In the genomic region with DNA sequence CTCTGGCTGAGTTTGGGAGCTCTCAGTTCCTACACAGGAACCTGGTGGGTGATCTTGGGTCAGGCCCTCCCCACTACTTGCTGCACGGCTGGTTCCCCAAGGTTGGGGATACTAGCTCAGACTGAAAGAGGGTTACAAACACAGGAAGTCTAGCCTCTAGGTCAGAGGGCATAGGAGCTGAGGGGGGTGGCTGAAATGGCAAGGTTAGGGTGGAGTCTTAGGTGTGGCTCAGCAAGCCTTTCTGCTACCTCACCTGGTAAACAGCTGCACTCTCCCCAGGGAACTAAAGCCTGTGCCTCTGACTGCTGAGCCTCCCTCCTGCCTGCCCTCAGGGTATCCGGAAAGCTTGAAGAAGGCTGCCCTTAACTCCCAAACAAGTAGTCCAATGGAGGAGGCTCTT, we compare ENCODE assay signal across 8 mouse cellular contexts. TPM values are rescaled to one million over a fixed set of nuclear protein-coding genes. Genes with fewer than 3 reads are reported as not detected.
DNase-seq lines count a peak whose midpoint lies in the region; ATAC-seq and TF ChIP-seq lines count a peak whose summit lies in the region.

No protein-coding gene starts in this region.

- H3K27ac ChIP-seq in left cerebral cortex, adult 2 months = peak overlapping the region; percentile 4; the same call in 1 of the 2 replicates
- H3K27ac ChIP-seq in forebrain, embryonic 13.5 days = no peak overlapping the region
- H3K27ac ChIP-seq in stomach, postnatal 0 days (replicated peaks) = peak overlapping the region; percentile 97

- no peaks in the 10 kb centered on the region for H3K9me3 ChIP-seq in forebrain, embryonic 13.5 days (replicated peaks)
- H3K9me3 ChIP-seq in stomach, postnatal 0 days (ENCODE audit: control insufficient read depth, low read length) = no peaks in the 10 kb centered on the region

- no peak for DNase-seq in left cerebral cortex, adult 2 months (ENCODE audit: extremely low spot score in 1 of 2, low spot score in 2 of 2)
- DNase-seq in left cerebral cortex, postnatal 4 days = no peak
- DNase-seq in kidney, adult 9 months = peak; percentile 27
- DNase-seq in lung, postnatal 4 days = peak; percentile 28 to 49
- DNase-seq in stomach, postnatal 0 days (ENCODE audit: low spot score) = peak; percentile 82
- no peak for DNase-seq in adipocyte (ENCODE audit: low spot score)
- no peak for DNase-seq in right cerebral cortex, postnatal 10 days (ENCODE audit: low spot score in 2 of 2)

- H3K36me3 ChIP-seq in forebrain, embryonic 13.5 days (ENCODE audit: poor library complexity, severe bottlenecking) = peaks cover 16% of the 10 kb centered on the region
- no peaks in the 10 kb centered on the region for H3K36me3 ChIP-seq in stomach, postnatal 0 days (ENCODE audit: control insufficient read depth, insufficient read depth, low read length)

- peak overlapping the region; percentile 40 for H3K9ac ChIP-seq in forebrain, embryonic 13.5 days
- H3K9ac ChIP-seq in stomach, postnatal 0 days (ENCODE audit: low read length) = 0 out of 2 replicates have a peak overlapping the region, but pooled peaks have one; percentile 38

- ATAC-seq in forebrain, embryonic 13.5 days = no peak
- ATAC-seq in stomach, postnatal 0 days (ENCODE audit: low FRiP score, low TSS enrichment) = peak; percentile 76

- no peak for TF ChIP-seq EP300 in stomach, postnatal 0 days (optimal IDR thresholded peaks at IDR 0.05)

- no peak for TF ChIP-seq CTCF in left cerebral cortex, adult 2 months (IDR thresholded peaks at IDR 0.05)
- no peak for TF ChIP-seq CTCF in stomach, postnatal 0 days (IDR thresholded peaks at IDR 0.05; ENCODE audit: low read depth)

- H3K27me3 ChIP-seq in forebrain, embryonic 13.5 days = 0 out of 2 replicates have a peak, but pooled peaks cover 6% of the 10 kb centered on the region
- H3K27me3 ChIP-seq in stomach, postnatal 0 days (ENCODE audit: control insufficient read depth, insufficient read depth, low read length) = no peaks in the 10 kb centered on the region

- peak overlapping the region; percentile 71 for H3K4me2 ChIP-seq in forebrain, embryonic 13.5 days
- H3K4me2 ChIP-seq in stomach, postnatal 0 days (replicated peaks; ENCODE audit: low read depth) = peak overlapping the region; percentile 59; the same call in 1 of the 2 replicates

- 95% methylated on average over 2 of the region's 2 CpGs for WGBS in forebrain, embryonic 13.5 days
- whole genome bisulfite sequencing in stomach, postnatal 0 days = 32% methylated on average over 2 of the region's 2 CpGs

- peak overlapping the region; percentile 22; the same call in 1 of the 2 replicates for H3K4me3 ChIP-seq in left cerebral cortex, adult 2 months
- H3K4me3 ChIP-seq in forebrain, embryonic 13.5 days = peak overlapping the region; percentile 81
- no peak overlapping the region for H3K4me3 ChIP-seq in stomach, postnatal 0 days (ENCODE audit: low read depth, low read length)

- intact Hi-C loops in left cerebral cortex, adult 2 months (cut with DNase I) = loop anchor here (5.0 kb wide), 2 partner anchors 84 to 409 kb away; a partner anchor contains a TSS
- intact Hi-C loops in left cerebral cortex, postnatal 4 days (cut with DNase I) = loop anchor here (5.0 kb wide), 1 partner anchor 149 kb away; no protein-coding TSS in a partner anchor

- peaks cover 13% of the 10 kb centered on the region for H3K4me1 ChIP-seq in forebrain, embryonic 13.5 days
- H3K4me1 ChIP-seq in stomach, postnatal 0 days (replicated peaks; ENCODE audit: control insufficient read depth, insufficient read depth) = no peaks in the 10 kb centered on the region

RNA-seq across cellular contexts. Expression of a gene that starts 1.6 kb away (rescaled TPM):
- 10 to 100 TPM; 72.8 to 77.8 TPM for total RNA-seq in left cerebral cortex, adult 2 months (2021)
- total RNA-seq in left cerebral cortex, postnatal 4 days (2021) = 100 to 1,000 TPM; 132 to 140 TPM
- polyA plus RNA-seq in forebrain, embryonic 13.5 days (2015; fragmentation: Nextera tagmentation; extraction: Ambion mirVana) = 540 and 547 TPM in 2 replicates
- polyA plus RNA-seq in stomach, postnatal 0 days (2015; fragmentation: Nextera tagmentation; extraction: Ambion mirVana) = 294 and 310 TPM in 2 replicates

RNA-seq across cellular contexts. Expression of a gene that starts 13.9 kb away (rescaled TPM):
- under 1 TPM in 1 of 2 experiments, not detected in 1; 0.11 TPM for total RNA-seq in left cerebral cortex, adult 2 months (2021)
- not detected for total RNA-seq in left cerebral cortex, postnatal 4 days (2021)
- not detected in 2 replicates for polyA plus RNA-seq in forebrain, embryonic 13.5 days (2015; fragmentation: Nextera tagmentation; extraction: Ambion mirVana)
- 5.8 and 5.9 TPM in 2 replicates for polyA plus RNA-seq in stomach, postnatal 0 days (2015; fragmentation: Nextera tagmentation; extraction: Ambion mirVana)

RNA-seq across cellular contexts. Expression of a gene that starts 24.3 kb away (rescaled TPM):
- under 1 TPM; 0.25 to 0.26 TPM for total RNA-seq in left cerebral cortex, adult 2 months (2021)
- total RNA-seq in left cerebral cortex, postnatal 4 days (2021) = under 1 TPM in 1 of 2 experiments, not detected in 1; 0.18 TPM
- 0.06 and 0.11 TPM in 2 replicates for polyA plus RNA-seq in forebrain, embryonic 13.5 days (2015; fragmentation: Nextera tagmentation; extraction: Ambion mirVana)
- polyA plus RNA-seq in stomach, postnatal 0 days (2015; fragmentation: Nextera tagmentation; extraction: Ambion mirVana) = 1.7 and 1.8 TPM in 2 replicates

RNA-seq across cellular contexts. Expression of a gene that starts 31.1 kb away (rescaled TPM):
- total RNA-seq in left cerebral cortex, adult 2 months (2021) = not detected
- not detected for total RNA-seq in left cerebral cortex, postnatal 4 days (2021)
- polyA plus RNA-seq in forebrain, embryonic 13.5 days (2015; fragmentation: Nextera tagmentation; extraction: Ambion mirVana) = 0.15 and 0.23 TPM in 2 replicates
- 0.36 and 0.45 TPM in 2 replicates for polyA plus RNA-seq in stomach, postnatal 0 days (2015; fragmentation: Nextera tagmentation; extraction: Ambion mirVana)

RNA-seq across cellular contexts. Expression of a gene that starts 31.9 kb away (rescaled TPM):
- total RNA-seq in left cerebral cortex, adult 2 months (2021) = 1,000 to 10,000 TPM; 1,380 to 1,388 TPM
- total RNA-seq in left cerebral cortex, postnatal 4 days (2021) = 100 to 1,000 TPM; 399 to 423 TPM
- polyA plus RNA-seq in forebrain, embryonic 13.5 days (2015; fragmentation: Nextera tagmentation; extraction: Ambion mirVana) = 1.7 and 1.9 TPM in 2 replicates
- polyA plus RNA-seq in stomach, postnatal 0 days (2015; fragmentation: Nextera tagmentation; extraction: Ambion mirVana) = 0.40 and 0.42 TPM in 2 replicates

Comparison
In these comparisons a context has a peak if more than half of its experiments do, and no peak if none do; other contexts are left out.
1. DNase-seq: peak in kidney, adult 9 months (single experiment), lung, postnatal 4 days (2 of 2) and stomach, postnatal 0 days (single experiment); none in left cerebral cortex, adult 2 months (0 of 2), left cerebral cortex, postnatal 4 days (single experiment), adipocyte (single experiment) and right cerebral cortex, postnatal 10 days (0 of 2).